22 mouse cellular contexts compared by ENCODE assay signal in the genomic region with DNA sequence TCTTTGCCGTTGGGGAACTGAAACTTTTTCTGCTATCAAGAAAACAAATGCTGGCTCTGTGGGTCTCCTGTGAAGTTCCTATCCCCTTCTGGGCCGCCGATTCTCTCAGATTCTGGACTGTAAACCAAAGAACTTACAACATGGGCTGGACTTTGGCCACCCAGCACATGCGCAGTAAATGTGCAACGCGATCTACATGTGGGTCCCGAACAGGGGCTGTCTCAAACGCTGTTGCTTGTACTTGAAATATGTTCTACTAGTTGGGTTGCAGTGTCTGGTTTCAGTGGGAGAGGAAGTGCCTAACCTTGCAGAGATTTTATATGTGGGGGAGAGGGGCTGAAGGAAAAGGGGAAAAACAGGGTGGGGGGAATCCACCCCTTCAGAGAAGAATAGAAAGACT.
DNase-seq lines count a peak whose midpoint lies in the region; ATAC-seq lines count a peak whose summit lies in the region.
"Had no signal": no experiment of that assay in that cellular context is flagged by ENCODE, and none has a peak within 500 bp of the region (broad histone marks: within the 10 kb centered on the region; RNA-seq: fewer than 3 reads in every experiment).

No protein-coding gene starts in this region.

- no peaks in the 10 kb centered on the region for H3K9me3 ChIP-seq in kidney, embryonic 16.5 days (ENCODE audit: low read length)
- H3K9me3 ChIP-seq in embryonic facial prominence, embryonic 14.5 days (ENCODE audit: control insufficient read depth, low read length) = no peaks in the 10 kb centered on the region
- H3K9me3 ChIP-seq: hindbrain, embryonic 12.5 days; neural tube, embryonic 15.5 days; stomach, embryonic 15.5 days had no signal

- H3K27ac ChIP-seq in kidney, embryonic 16.5 days (ENCODE audit: low read length) = no peak overlapping the region
- no peak overlapping the region for H3K27ac ChIP-seq in embryonic facial prominence, embryonic 14.5 days (replicated peaks; ENCODE audit: low read depth, low read length)
- H3K27ac ChIP-seq: hindbrain, embryonic 12.5 days; left cerebral cortex, adult 2 months; neural tube, embryonic 15.5 days; stomach, embryonic 15.5 days had no signal

- no peaks in the 10 kb centered on the region for H3K4me1 ChIP-seq in kidney, embryonic 16.5 days (ENCODE audit: insufficient read depth, low read length)
- H3K4me1 ChIP-seq in embryonic facial prominence, embryonic 14.5 days (ENCODE audit: control insufficient read depth, insufficient read depth, low read length) = no peaks in the 10 kb centered on the region
- H3K4me1 ChIP-seq: hindbrain, embryonic 12.5 days; neural tube, embryonic 15.5 days; stomach, embryonic 15.5 days had no signal

- no peak overlapping the region for H3K9ac ChIP-seq in kidney, embryonic 16.5 days (replicated peaks; ENCODE audit: low read length)
- H3K9ac ChIP-seq in embryonic facial prominence, embryonic 14.5 days (ENCODE audit: low read depth, low read length) = no peak overlapping the region
- H3K9ac ChIP-seq: forebrain, postnatal 0 days; hindbrain, embryonic 12.5 days; neural tube, embryonic 15.5 days; stomach, embryonic 15.5 days had no signal

- no peak overlapping the region for H3K4me3 ChIP-seq in kidney, embryonic 16.5 days (ENCODE audit: low read length)
- H3K4me3 ChIP-seq in embryonic facial prominence, embryonic 14.5 days (ENCODE audit: low read depth, low read length) = no peak overlapping the region
- H3K4me3 ChIP-seq: hindbrain, embryonic 12.5 days; left cerebral cortex, adult 2 months; neural tube, embryonic 15.5 days; stomach, embryonic 15.5 days had no signal

- 25% methylated on average over 8 of the region's 8 CpGs for WGBS in kidney, embryonic 16.5 days
- WGBS in embryonic facial prominence, embryonic 14.5 days = 66% methylated on average over 8 of the region's 8 CpGs

- H3K27me3 ChIP-seq in kidney, embryonic 16.5 days (ENCODE audit: insufficient read depth, low read length) = no peaks in the 10 kb centered on the region
- no peaks in the 10 kb centered on the region for H3K27me3 ChIP-seq in embryonic facial prominence, embryonic 14.5 days (replicated peaks; ENCODE audit: control insufficient read depth, insufficient read depth, low read length)
- H3K27me3 ChIP-seq: hindbrain, embryonic 12.5 days; neural tube, embryonic 15.5 days; stomach, embryonic 15.5 days had no signal

- ATAC-seq in kidney, embryonic 16.5 days (ENCODE audit: low FRiP score, low TSS enrichment) = peak; percentile 65; the same call in 1 of the 2 replicates
- no peak for ATAC-seq in embryonic facial prominence, embryonic 14.5 days (ENCODE audit: low read depth)
- ATAC-seq: forebrain, postnatal 0 days had no signal

- peak overlapping the region; percentile 16; the same call in 1 of the 2 replicates for H3K4me2 ChIP-seq in kidney, embryonic 16.5 days (replicated peaks; ENCODE audit: low read depth, low read length)
- H3K4me2 ChIP-seq in embryonic facial prominence, embryonic 14.5 days (ENCODE audit: low read depth, low read length) = no peak overlapping the region
- H3K4me2 ChIP-seq: hindbrain, embryonic 12.5 days; liver, embryonic 11.5 days; midbrain, embryonic 11.5 days; neural tube, embryonic 15.5 days; stomach, embryonic 15.5 days had no signal

- DNase-seq in adrenal gland, postnatal 10 days = peak; percentile 3
- no peak for DNase-seq in adrenal gland, adult (ENCODE audit: inconsistent age in 2 of 2, low spot score in 1 of 2)
- DNase-seq in kidney, adult 8-10 months = no peak
- peak; percentile 11 for DNase-seq in embryonic facial prominence, embryonic 14.5 days (ENCODE audit: low spot score)
- DNase-seq in mesoderm, embryonic 11.5 days (ENCODE audit: low read depth, low spot score) = peak; percentile 11
- DNase-seq in gastrocnemius, postnatal 10 days = no peak
- DNase-seq: adrenal gland, adult 2 months; cerebellum, adult 18-20 months; cerebellum, postnatal 14 days; forebrain, postnatal 0 days; kidney, adult 11 months; layer of hippocampus, adult 9-11 months; lung, adult 18-20 months; lung, postnatal 10 days; thymus, postnatal 25 days had no signal

- H3K36me3 ChIP-seq in kidney, embryonic 16.5 days (ENCODE audit: insufficient read depth, low read length) = no peaks in the 10 kb centered on the region
- H3K36me3 ChIP-seq in embryonic facial prominence, embryonic 14.5 days (ENCODE audit: control insufficient read depth, insufficient read depth, low read length) = no peaks in the 10 kb centered on the region
- H3K36me3 ChIP-seq: hindbrain, embryonic 12.5 days; neural tube, embryonic 15.5 days; stomach, embryonic 15.5 days had no signal

Comparison
In these comparisons a context has a peak if more than half of its experiments do, and no peak if none do; other contexts are left out.
1. DNase-seq: peak in adrenal gland, postnatal 10 days (single experiment), embryonic facial prominence, embryonic 14.5 days (single experiment) and mesoderm, embryonic 11.5 days (single experiment); none in adrenal gland, adult (0 of 2), kidney, adult 8-10 months (0 of 2) and gastrocnemius, postnatal 10 days (single experiment).